Mouse (Mus musculus) layer of hippocampus, adult 2 months (tissue): ENCODE measurements at regions not wholly inside any gene's neighbourhood (a gene's known extent, or its start where the extent isn't known, plus 50 kb on each side); places are given as distances from the start of the nearest gene placed in this dataset.
A peak's percentile ranks its signal among the peaks of the same experiment; 100 is the strongest.

Experiments
- DNase-seq, 2 experiments: peaks; one replicate each; pipeline ENCODE4 v3.0.0; 2022; ENCODE audit warnings: low spot score in 2 of 2
- H3K27ac ChIP-seq: fragments of 200-600 bp; 2 replicates; pipeline ENCODE4 v1.8.1; 2022
- H3K4me3 ChIP-seq: fragments of 200-600 bp; 2 replicates; pipeline ENCODE4 v1.8.1; 2022; ENCODE audit warnings: mild to moderate bottlenecking
- CTCF ChIP-seq: fragments of 200-600 bp; conservative IDR thresholded peaks from 2 replicates; pipeline ENCODE4 v1.8.1; 2022; ENCODE audit warnings: antibody characterized with exemption, mild to moderate bottlenecking, moderate library complexity

- H3K4me3 ChIP-seq: no peak overlapping the region
- TF ChIP-seq CTCF: 0 out of 2 replicates have a peak, but pooled peaks have one; percentile 8
- DNase-seq: no peak
- H3K27ac ChIP-seq: no peak overlapping the region
Measured at GRCm38 (mm10) chr5:33548800-33549199, 80.6 kb downstream of the Fam53a start.

- TF ChIP-seq CTCF: peak; percentile 94
- H3K4me3 ChIP-seq: no peak overlapping the region
- DNase-seq: peak; percentile 37 to 76
- H3K27ac ChIP-seq: no peak overlapping the region
Measured at GRCm38 (mm10) chr5:33543372-33543771, 86.1 kb downstream of the Fam53a start.

GRCm38 (mm10) chr5:33542643-33543042 lies 86.8 kb downstream of the Fam53a start:
- Histone ChIP-seq H3K4me3 (no peak overlapping the region), H3K27ac (no peak overlapping the region)
- no peak for DNase-seq
- TF ChIP-seq CTCF: no peak

GRCm38 (mm10) chr5:33542000-33542554 lies 87.4 kb downstream of the Fam53a start:
- Histone ChIP-seq H3K27ac (no peak overlapping the region), H3K4me3 (no peak overlapping the region)
- DNase-seq: peak in 1 of 2 experiments; percentile 13
- peak; percentile 73 for TF ChIP-seq CTCF

GRCm38 (mm10) chr5:33540259-33540658 lies 89.2 kb downstream of the Fam53a start:
- no peak overlapping the region for H3K27ac ChIP-seq
- no peak for TF ChIP-seq CTCF
- peak overlapping the region; percentile 33; the same call in 1 of the 2 replicates for H3K4me3 ChIP-seq
- peak in 1 of 2 experiments; percentile 13 for DNase-seq

GRCm38 (mm10) chr5:33537429-33537828 lies 92.0 kb downstream of the Fam53a start:
- Histone ChIP-seq H3K4me3 (no peak overlapping the region), H3K27ac (no peak overlapping the region)
- no peak for DNase-seq
- no peak for TF ChIP-seq CTCF

GRCm38 (mm10) chr5:33537017-33537416 lies 92.4 kb downstream of the Fam53a start:
- no peak for DNase-seq
- no peak overlapping the region for H3K4me3 ChIP-seq
- TF ChIP-seq CTCF: no peak
- no peak overlapping the region for H3K27ac ChIP-seq

GRCm38 (mm10) chr5:33536261-33536660 lies 93.2 kb downstream of the Fam53a start:
- DNase-seq: no peak
- no peak for TF ChIP-seq CTCF
- Histone ChIP-seq H3K27ac (no peak overlapping the region), H3K4me3 (no peak overlapping the region)

GRCm38 (mm10) chr5:33535145-33536010 lies 94.1 kb downstream of the Fam53a start:
- Histone ChIP-seq H3K27ac (no peak overlapping the region), H3K4me3 (no peak overlapping the region)
- TF ChIP-seq CTCF: no peak
- DNase-seq: no peak

GRCm38 (mm10) chr5:33534345-33534744 lies 95.1 kb downstream of the Fam53a start:
- no peak for TF ChIP-seq CTCF
- peak; percentile 22 to 27 for DNase-seq
- H3K4me3 ChIP-seq: peak overlapping the region; percentile 31; the same call in 1 of the 2 replicates
- no peak overlapping the region for H3K27ac ChIP-seq

GRCm38 (mm10) chr5:33533185-33533584 lies 96.2 kb downstream of the Fam53a start:
- H3K27ac ChIP-seq: no peak overlapping the region
- no peak for TF ChIP-seq CTCF
- no peak overlapping the region for H3K4me3 ChIP-seq
- DNase-seq: no peak

GRCm38 (mm10) chr5:33531263-33531662 lies 97.5 kb upstream of the Nkx1-1 start:
- DNase-seq: no peak
- TF ChIP-seq CTCF: no peak
- no peak overlapping the region for H3K27ac ChIP-seq
- no peak overlapping the region for H3K4me3 ChIP-seq

- no peak for DNase-seq
- Histone ChIP-seq H3K27ac (no peak overlapping the region), H3K4me3 (no peak overlapping the region)
- no peak for TF ChIP-seq CTCF
Measured at GRCm38 (mm10) chr5:33529771-33530170, 96.0 kb upstream of the Nkx1-1 start.
